Mouse (Mus musculus): Measurements from ENCODE around the gene Gdf3. TPM values are rescaled to one million over a fixed set of nuclear protein-coding genes. Genes with fewer than 3 reads are reported as not detected.

The Gdf3 gene
- total RNA-seq, 1 experiment from 2014 or later, result 5.6 TPM

DNA sequence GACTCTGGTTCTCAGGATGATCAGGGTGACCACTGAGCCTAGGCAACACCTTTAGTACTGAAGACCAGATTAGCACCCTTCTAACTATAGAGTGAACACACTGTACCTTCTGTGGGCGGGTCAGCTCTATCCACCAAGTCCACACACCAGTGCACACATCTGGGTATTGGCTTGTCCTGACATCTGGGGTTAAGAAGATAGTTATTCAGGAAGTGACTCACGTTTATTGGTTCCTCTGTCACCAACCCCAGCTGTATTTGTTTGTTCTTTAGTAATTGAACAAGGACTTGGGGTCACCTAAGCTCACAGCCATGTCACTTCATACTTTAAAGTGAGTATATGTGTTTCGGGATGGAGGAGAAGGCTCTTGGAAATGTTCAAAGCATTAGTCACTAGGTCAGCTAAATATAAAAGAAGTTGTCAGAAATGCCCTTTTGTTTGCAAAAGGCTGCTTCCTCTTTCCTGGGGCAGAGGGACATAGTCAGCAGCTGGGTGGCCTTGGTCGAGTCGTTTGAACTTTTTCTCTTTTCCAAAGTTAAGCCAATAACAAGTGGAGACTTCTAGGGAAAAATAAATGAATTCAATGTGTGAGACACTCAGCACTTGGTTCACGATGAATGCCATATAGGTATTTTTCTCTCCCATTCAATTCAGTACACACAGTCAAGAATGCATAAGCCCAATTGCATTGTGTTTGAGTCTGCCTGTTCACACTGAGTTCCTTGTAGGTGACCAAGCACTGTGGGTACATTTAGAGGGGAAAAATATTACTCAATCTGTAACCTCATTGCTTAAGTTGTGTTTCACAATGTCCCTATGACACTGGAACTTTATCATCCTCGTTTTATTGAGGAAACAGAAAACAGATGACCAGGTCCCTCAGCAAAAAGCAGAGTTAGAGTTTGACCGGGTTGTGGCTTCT lies 38.9 kb downstream of the Gdf3 start:
- ATAC-seq (replicated peaks; ENCODE audit: low read depth, poor library complexity, severe bottlenecking), result peak; percentile 79

DNA sequence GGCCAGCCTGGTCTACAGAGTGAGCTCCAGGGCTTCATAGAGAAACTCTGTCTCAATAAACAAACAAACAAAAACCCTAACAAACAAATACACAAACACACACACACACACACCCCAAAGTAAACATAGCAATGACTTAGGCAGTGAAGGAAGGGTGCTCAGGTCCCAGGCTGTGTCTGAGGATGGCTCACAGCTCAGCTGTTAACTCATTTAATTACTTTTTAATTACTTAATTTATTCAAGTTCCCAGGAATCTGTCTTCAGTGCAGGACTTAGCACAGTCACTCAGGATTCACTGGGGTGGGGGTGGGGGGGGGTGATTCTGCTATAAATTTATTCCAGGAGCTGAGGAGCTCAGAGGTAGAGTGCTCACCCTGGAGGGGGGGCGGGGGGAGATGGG lies 40.1 kb downstream of the Gdf3 start:
- ATAC-seq (replicated peaks; ENCODE audit: low read depth, poor library complexity, severe bottlenecking), result no peak

DNA sequence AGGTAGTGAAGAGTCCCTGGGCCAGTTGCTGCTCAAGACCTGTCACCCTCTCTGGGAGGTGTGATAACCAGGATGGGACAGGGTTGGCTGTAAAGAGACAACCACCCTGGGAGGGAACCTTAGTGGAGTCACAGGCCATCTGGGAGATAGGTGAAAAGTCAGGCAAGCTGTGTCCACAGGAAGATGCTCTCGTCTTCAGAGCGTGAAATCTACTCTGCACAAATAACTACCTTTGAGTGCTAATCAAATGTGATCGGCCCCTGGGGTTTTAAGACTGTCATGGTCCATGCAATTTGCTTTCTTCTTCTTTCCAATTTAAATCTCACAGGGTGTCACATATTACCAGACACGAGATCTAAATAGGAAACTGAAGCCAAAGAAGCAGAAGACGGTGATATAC lies 40.8 kb downstream of the Gdf3 start:
- no peak for ATAC-seq (replicated peaks; ENCODE audit: low read depth, poor library complexity, severe bottlenecking)

DNA sequence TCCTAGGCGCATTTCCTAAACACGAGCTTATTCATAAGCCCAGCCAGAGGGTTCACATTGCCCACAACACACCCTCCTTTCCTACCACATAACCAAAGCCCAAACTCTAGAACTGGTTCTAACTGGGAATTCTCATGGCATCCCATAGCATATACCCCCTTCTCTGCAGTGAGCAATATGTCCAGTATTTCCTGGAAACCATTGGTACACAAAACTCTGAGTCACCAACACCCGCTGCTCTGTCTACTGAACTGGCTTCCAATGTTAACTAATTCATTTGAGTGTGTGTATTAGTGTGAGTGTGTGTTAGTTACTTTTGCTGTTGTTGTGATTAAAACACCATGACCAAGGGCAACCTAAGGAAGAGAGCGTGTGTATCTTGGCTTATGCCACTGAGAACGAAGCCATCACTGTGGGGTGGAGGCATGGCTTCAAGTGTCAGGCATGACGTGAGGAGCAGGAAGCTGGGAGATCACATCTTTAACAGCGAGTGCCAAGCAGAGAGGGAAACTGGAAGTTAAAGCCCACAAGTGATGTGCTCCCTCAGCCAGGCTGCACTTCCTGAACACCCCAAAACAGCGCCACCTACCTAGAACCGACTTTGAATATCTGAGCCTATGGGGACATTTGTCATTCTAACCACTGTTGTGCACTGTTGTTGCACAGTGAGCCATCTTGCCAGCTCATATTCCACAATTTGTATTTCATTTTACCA lies 44.7 kb downstream of the Gdf3 start:
- ATAC-seq (replicated peaks; ENCODE audit: low read depth, poor library complexity, severe bottlenecking), result peak; percentile 31

DNA sequence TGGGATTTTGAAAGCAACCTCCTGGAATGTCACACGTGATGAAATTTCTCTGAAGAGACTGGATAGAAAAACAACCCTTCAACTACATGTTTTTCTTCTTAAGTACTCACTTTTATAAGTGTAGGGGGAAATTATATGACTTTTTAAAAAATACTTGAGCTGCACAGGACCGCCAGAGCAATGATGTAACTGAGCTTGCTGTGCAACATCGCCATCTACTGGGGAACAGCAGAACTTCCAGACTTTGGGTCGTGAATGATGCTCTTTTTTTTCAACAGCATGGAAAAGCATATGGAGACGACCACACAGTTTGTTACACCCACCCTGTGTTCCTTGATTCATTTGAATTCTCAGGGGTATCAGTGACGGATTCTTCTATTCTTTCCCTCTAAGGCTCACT lies 47.4 kb downstream of the Gdf3 start:
- peak; percentile 76 for ATAC-seq (replicated peaks; ENCODE audit: low read depth, poor library complexity, severe bottlenecking)

DNA sequence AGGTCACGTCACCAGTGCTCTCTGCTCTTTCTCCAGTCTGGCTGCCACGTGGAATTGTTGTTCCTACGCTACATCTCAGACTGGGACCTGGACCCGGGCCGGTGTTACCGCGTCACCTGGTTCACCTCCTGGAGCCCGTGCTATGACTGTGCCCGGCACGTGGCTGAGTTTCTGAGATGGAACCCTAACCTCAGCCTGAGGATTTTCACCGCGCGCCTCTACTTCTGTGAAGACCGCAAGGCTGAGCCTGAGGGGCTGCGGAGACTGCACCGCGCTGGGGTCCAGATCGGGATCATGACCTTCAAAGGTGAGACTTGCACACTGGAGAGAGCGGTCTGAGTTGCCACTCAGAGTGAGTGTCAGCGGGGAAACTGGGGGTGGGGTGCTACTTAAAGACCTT lies 48.9 kb downstream of the Gdf3 start:
- no peak for ATAC-seq (replicated peaks; ENCODE audit: low read depth, poor library complexity, severe bottlenecking)

DNA sequence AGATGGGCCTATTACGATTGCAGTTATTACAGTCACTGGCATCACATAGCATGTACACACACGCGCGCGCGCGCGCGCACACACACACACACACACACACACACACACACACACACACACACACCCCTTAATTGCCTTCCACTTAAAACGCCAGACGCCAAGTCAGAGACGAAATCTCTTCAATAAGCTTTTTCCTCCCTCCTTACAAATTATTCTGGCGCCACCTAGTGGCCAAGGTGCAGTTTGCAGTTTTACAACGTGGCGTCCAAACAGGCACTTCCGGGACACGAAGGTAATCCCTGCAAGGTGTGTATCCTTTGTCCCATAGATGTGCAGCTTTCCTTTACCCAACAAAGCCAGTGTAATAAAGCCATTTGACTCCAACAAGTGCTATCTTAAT lies 49.5 kb downstream of the Gdf3 start:
- peak; percentile 54 for ATAC-seq (replicated peaks; ENCODE audit: low read depth, poor library complexity, severe bottlenecking)

DNA sequence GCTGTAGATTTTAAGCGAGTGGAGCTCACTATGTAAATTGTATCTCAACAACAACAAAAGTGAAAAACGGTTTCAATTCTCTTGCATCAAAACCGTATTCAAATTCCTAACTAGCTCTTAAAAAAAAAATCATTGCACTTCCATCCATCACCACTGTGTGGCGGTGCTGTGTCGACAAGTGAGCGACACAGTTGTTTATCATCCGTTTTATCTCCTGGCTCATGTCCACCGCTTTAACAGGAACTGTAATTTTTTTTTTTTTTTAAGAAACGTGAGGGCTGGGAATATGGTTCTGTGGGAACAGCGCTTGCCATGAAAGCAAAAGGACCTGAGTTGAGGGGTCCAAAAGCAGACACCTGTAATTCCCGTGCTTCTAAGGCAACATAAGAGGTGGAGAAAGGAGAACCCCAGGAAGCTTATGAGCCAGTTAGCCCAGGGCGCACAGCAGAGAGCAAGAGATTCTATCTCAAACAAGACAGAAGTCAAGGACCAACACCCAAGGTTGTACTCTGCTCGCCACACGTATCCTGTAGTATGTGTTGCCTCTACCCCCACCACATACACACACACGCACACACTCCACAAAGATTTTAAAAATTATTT lies 52.8 kb downstream of the Gdf3 start:
- ATAC-seq (replicated peaks; ENCODE audit: low read depth, poor library complexity, severe bottlenecking), result peak; percentile 76

Other genes starting within 250 kb of the Gdf3 start
- not detected in 2 replicates for gene Rimklb, start 111.3 kb downstream of the Gdf3 start, total RNA-seq (2017)
- not detected in 2 replicates for gene Mfap5, start 104.2 kb downstream of the Gdf3 start, total RNA-seq (2017)
- not detected in 2 replicates for gene Aicda, start 56.3 kb downstream of the Gdf3 start, total RNA-seq (2017)
- 13.3 and 14.2 TPM in 2 replicates for gene Apobec1, start 7.6 kb downstream of the Gdf3 start, total RNA-seq (2017)
- gene Dppa3, start 16.3 kb upstream of the Gdf3 start, total RNA-seq (2017), result not detected in 2 replicates
- gene Nanog, start 97.4 kb upstream of the Gdf3 start, total RNA-seq (2017), result not detected in 2 replicates
- gene Slc2a3, start 191.6 kb upstream of the Gdf3 start, total RNA-seq (2017), result 21.6 and 24.4 TPM in 2 replicates
- gene Foxj2, start 209.8 kb upstream of the Gdf3 start, total RNA-seq (2017), result 6.4 and 6.7 TPM in 2 replicates
- gene C3ar1, start 246.1 kb upstream of the Gdf3 start, total RNA-seq (2017), result not detected in 2 replicates